Mouse (Mus musculus): ENCODE results near the gene Dpp9. TPM values are rescaled to one million over a fixed set of nuclear protein-coding genes. Genes with fewer than 3 reads are reported as not detected.

The Dpp9 gene
- polyA plus RNA-seq, 1 experiment from 2014 or later: 50.6 TPM

- WGBS: 90% methylated on average over 10 of the region's 10 CpGs
- H3K36me3 ChIP-seq (ENCODE audit: control insufficient read depth, insufficient read depth, low read length): peaks cover 26% of the 10 kb centered on the region
- H3K4me1 ChIP-seq (replicated peaks; ENCODE audit: control insufficient read depth, insufficient read depth, low read length): no peaks in the 10 kb centered on the region
- H3K4me2 ChIP-seq (ENCODE audit: low read depth, low read length, severe bottlenecking): no peak overlapping the region
- H3K27ac ChIP-seq (ENCODE audit: low read depth, low read length): no peak overlapping the region
- no peak overlapping the region for H3K4me3 ChIP-seq (ENCODE audit: low read depth, low read length)
- H3K9ac ChIP-seq (ENCODE audit: low read length): no peak overlapping the region
- DNase-seq (ENCODE audit: low spot score) (no peak), ATAC-seq (replicated peaks; ENCODE audit: low FRiP score) (no peak)
- no peaks in the 10 kb centered on the region for H3K27me3 ChIP-seq (ENCODE audit: control insufficient read depth, insufficient read depth, low read length)
- no peaks in the 10 kb centered on the region for H3K9me3 ChIP-seq (ENCODE audit: control insufficient read depth, low read length)
Observed at GRCm38 (mm10) chr17:56206276-56206884, 12.3 kb downstream of the Dpp9 start.

GRCm38 (mm10) chr17:56203729-56204128 lies 15.0 kb downstream of the Dpp9 start:
- Histone ChIP-seq H3K9ac (ENCODE audit: low read length) (no peak overlapping the region), H3K4me2 (ENCODE audit: low read depth, low read length, severe bottlenecking) (no peak overlapping the region), H3K4me1 (replicated peaks; ENCODE audit: control insufficient read depth, insufficient read depth, low read length) (no peaks in the 10 kb centered on the region), H3K9me3 (ENCODE audit: control insufficient read depth, low read length) (no peaks in the 10 kb centered on the region), H3K36me3 (ENCODE audit: control insufficient read depth, insufficient read depth, low read length) (peaks cover 19% of the 10 kb centered on the region), H3K27me3 (ENCODE audit: control insufficient read depth, insufficient read depth, low read length) (no peaks in the 10 kb centered on the region), H3K27ac (ENCODE audit: low read depth, low read length) (no peak overlapping the region), H3K4me3 (ENCODE audit: low read depth, low read length) (no peak overlapping the region)
- DNase-seq (ENCODE audit: low spot score) (no peak), ATAC-seq (replicated peaks; ENCODE audit: low FRiP score) (no peak)
- 64% methylated on average over 3 of the region's 3 CpGs for WGBS

DNA sequence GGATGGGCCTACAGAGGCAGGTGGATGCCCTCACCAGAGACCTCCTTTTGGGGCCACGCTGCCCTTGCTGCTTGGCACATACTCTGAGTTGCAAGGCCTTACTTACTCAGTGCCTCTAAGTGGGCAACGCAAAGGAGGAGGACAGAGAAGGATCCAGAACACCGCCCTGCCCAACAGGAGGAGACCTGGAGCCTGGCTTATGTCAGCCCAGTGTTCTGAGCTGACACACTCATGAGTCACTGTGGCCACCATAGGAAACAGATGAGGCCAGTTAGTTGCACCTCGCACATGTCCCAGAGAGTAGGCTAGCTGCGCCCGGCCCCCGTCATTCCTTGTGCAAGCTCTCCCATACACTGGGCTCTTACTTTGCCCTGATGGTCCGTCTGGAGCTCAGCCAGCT lies 16.2 kb downstream of the Dpp9 start:
- DNase-seq (ENCODE audit: low spot score) (no peak), ATAC-seq (replicated peaks; ENCODE audit: low FRiP score) (no peak)
- H3K4me2 ChIP-seq (ENCODE audit: low read depth, low read length, severe bottlenecking): no peak overlapping the region
- H3K9me3 ChIP-seq (ENCODE audit: control insufficient read depth, low read length): no peaks in the 10 kb centered on the region
- no peak overlapping the region for H3K9ac ChIP-seq (ENCODE audit: low read length)
- no peaks in the 10 kb centered on the region for H3K4me1 ChIP-seq (replicated peaks; ENCODE audit: control insufficient read depth, insufficient read depth, low read length)
- no peaks in the 10 kb centered on the region for H3K27me3 ChIP-seq (ENCODE audit: control insufficient read depth, insufficient read depth, low read length)
- no peak overlapping the region for H3K4me3 ChIP-seq (ENCODE audit: low read depth, low read length)
- peaks cover 21% of the 10 kb centered on the region for H3K36me3 ChIP-seq (ENCODE audit: control insufficient read depth, insufficient read depth, low read length)
- WGBS: 93% methylated on average over 8 of the region's 8 CpGs
- no peak overlapping the region for H3K27ac ChIP-seq (ENCODE audit: low read depth, low read length)

GRCm38 (mm10) chr17:56201642-56202041 lies 17.1 kb downstream of the Dpp9 start:
- H3K36me3 ChIP-seq (ENCODE audit: control insufficient read depth, insufficient read depth, low read length): peaks cover 27% of the 10 kb centered on the region
- no peaks in the 10 kb centered on the region; the same call in 1 of the 2 replicates for H3K9me3 ChIP-seq (ENCODE audit: control insufficient read depth, low read length)
- 75% methylated on average over 3 of the region's 3 CpGs for WGBS
- ATAC-seq (replicated peaks; ENCODE audit: low FRiP score) (no peak), DNase-seq (ENCODE audit: low spot score) (no peak)
- H3K9ac ChIP-seq (ENCODE audit: low read length): no peak overlapping the region
- H3K27me3 ChIP-seq (ENCODE audit: control insufficient read depth, insufficient read depth, low read length): no peaks in the 10 kb centered on the region
- no peak overlapping the region for H3K4me3 ChIP-seq (ENCODE audit: low read depth, low read length)
- no peak overlapping the region for H3K4me2 ChIP-seq (ENCODE audit: low read depth, low read length, severe bottlenecking)
- no peaks in the 10 kb centered on the region for H3K4me1 ChIP-seq (replicated peaks; ENCODE audit: control insufficient read depth, insufficient read depth, low read length)
- H3K27ac ChIP-seq (ENCODE audit: low read depth, low read length): no peak overlapping the region

- Histone ChIP-seq H3K9ac (ENCODE audit: low read length) (no peak overlapping the region), H3K4me1 (replicated peaks; ENCODE audit: control insufficient read depth, insufficient read depth, low read length) (no peaks in the 10 kb centered on the region), H3K4me2 (ENCODE audit: low read depth, low read length, severe bottlenecking) (no peak overlapping the region), H3K9me3 (ENCODE audit: control insufficient read depth, low read length) (no peaks in the 10 kb centered on the region; the same call in 1 of the 2 replicates), H3K36me3 (ENCODE audit: control insufficient read depth, insufficient read depth, low read length) (peaks cover 23% of the 10 kb centered on the region), H3K4me3 (ENCODE audit: low read depth, low read length) (no peak overlapping the region), H3K27me3 (ENCODE audit: control insufficient read depth, insufficient read depth, low read length) (no peaks in the 10 kb centered on the region), H3K27ac (ENCODE audit: low read depth, low read length) (no peak overlapping the region)
- no peak for DNase-seq (ENCODE audit: low spot score)
- ATAC-seq (replicated peaks; ENCODE audit: low FRiP score): no peak
- WGBS: 84% methylated on average over 9 of the region's 9 CpGs
Observed at GRCm38 (mm10) chr17:56200586-56200985, 18.1 kb downstream of the Dpp9 start.

GRCm38 (mm10) chr17:56196860-56197259 lies 21.8 kb downstream of the Dpp9 start:
- WGBS: 73% methylated on average over 2 of the region's 2 CpGs

DNA sequence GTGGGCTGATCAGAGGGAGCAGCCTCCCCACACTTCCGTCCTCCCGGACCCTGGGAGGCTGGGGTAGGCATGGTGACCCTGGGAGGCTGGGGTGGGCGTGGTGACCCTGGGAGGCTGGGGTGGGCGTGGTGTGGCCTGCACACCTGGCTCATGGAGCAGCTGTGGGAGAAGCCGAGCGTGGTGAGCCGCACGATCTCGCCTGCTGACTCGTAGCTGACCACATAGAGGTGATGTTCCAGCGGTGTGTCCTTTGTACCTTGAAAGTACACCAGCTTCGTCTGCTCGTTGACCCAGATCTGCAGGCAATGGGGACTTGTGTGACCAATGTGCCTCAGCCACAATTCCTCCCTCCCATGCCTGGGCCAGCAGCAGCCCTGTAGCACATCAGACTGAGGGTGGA lies 23.9 kb downstream of the Dpp9 start:
- H3K27ac ChIP-seq (ENCODE audit: low read depth, low read length): no peak overlapping the region
- no peak overlapping the region for H3K4me2 ChIP-seq (ENCODE audit: low read depth, low read length, severe bottlenecking)
- H3K9ac ChIP-seq (ENCODE audit: low read length): no peak overlapping the region
- H3K4me1 ChIP-seq (replicated peaks; ENCODE audit: control insufficient read depth, insufficient read depth, low read length): no peaks in the 10 kb centered on the region
- H3K9me3 ChIP-seq (ENCODE audit: control insufficient read depth, low read length): no peaks in the 10 kb centered on the region; the same call in 1 of the 2 replicates
- H3K27me3 ChIP-seq (ENCODE audit: control insufficient read depth, insufficient read depth, low read length): no peaks in the 10 kb centered on the region
- ATAC-seq (replicated peaks; ENCODE audit: low FRiP score): no peak
- peaks cover 13% of the 10 kb centered on the region for H3K36me3 ChIP-seq (ENCODE audit: control insufficient read depth, insufficient read depth, low read length)
- DNase-seq (ENCODE audit: low spot score): no peak
- 94% methylated on average over 13 of the region's 13 CpGs for WGBS
- H3K4me3 ChIP-seq (ENCODE audit: low read depth, low read length): no peak overlapping the region

More at GRCm38 (mm10) chr17:56196860-56197259, 21.8 kb downstream of the Dpp9 start:
- Histone ChIP-seq H3K9ac (ENCODE audit: low read length) (no peak overlapping the region), H3K9me3 (ENCODE audit: control insufficient read depth, low read length) (no peaks in the 10 kb centered on the region; the same call in 1 of the 2 replicates), H3K27ac (ENCODE audit: low read depth, low read length) (no peak overlapping the region), H3K36me3 (ENCODE audit: control insufficient read depth, insufficient read depth, low read length) (peaks cover 13% of the 10 kb centered on the region), H3K4me2 (ENCODE audit: low read depth, low read length, severe bottlenecking) (no peak overlapping the region), H3K4me1 (replicated peaks; ENCODE audit: control insufficient read depth, insufficient read depth, low read length) (no peaks in the 10 kb centered on the region), H3K4me3 (ENCODE audit: low read depth, low read length) (no peak overlapping the region), H3K27me3 (ENCODE audit: control insufficient read depth, insufficient read depth, low read length) (no peaks in the 10 kb centered on the region)
- DNase-seq (ENCODE audit: low spot score) (no peak), ATAC-seq (replicated peaks; ENCODE audit: low FRiP score) (no peak)

GRCm38 (mm10) chr17:56194357-56194756 lies 24.3 kb downstream of the Dpp9 start:
- H3K9me3 ChIP-seq (ENCODE audit: control insufficient read depth, low read length): no peaks in the 10 kb centered on the region; the same call in 1 of the 2 replicates
- 95% methylated on average over 12 of the region's 12 CpGs for WGBS
- H3K27me3 ChIP-seq (ENCODE audit: control insufficient read depth, insufficient read depth, low read length): no peaks in the 10 kb centered on the region
- H3K9ac ChIP-seq (ENCODE audit: low read length): no peak overlapping the region
- H3K4me2 ChIP-seq (ENCODE audit: low read depth, low read length, severe bottlenecking): no peak overlapping the region
- H3K27ac ChIP-seq (ENCODE audit: low read depth, low read length): no peak overlapping the region
- DNase-seq (ENCODE audit: low spot score) (no peak), ATAC-seq (replicated peaks; ENCODE audit: low FRiP score) (no peak)
- H3K4me1 ChIP-seq (replicated peaks; ENCODE audit: control insufficient read depth, insufficient read depth, low read length): no peaks in the 10 kb centered on the region
- peaks cover 13% of the 10 kb centered on the region for H3K36me3 ChIP-seq (ENCODE audit: control insufficient read depth, insufficient read depth, low read length)
- H3K4me3 ChIP-seq (ENCODE audit: low read depth, low read length): no peak overlapping the region

DNA sequence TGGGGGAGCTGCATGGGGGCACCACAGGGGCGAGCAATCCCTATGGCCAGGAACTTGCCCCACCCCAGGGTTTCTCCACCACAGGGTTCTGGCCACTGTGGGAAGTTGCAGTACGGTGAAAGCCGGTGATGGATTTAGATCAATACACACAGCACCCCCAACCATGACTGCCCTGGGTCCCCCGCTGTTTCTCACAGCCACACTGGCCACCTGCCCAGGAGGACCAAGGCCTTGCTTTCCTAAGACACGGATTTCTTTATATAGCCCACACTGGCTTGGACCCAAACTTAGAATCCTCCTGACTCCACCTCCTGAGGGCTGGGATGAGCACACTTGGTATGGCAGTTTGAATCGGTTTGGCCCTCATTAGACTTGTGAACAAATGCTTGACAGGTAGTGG lies 27.4 kb downstream of the Dpp9 start:
- Histone ChIP-seq H3K4me1 (replicated peaks; ENCODE audit: control insufficient read depth, insufficient read depth, low read length) (no peaks in the 10 kb centered on the region), H3K4me2 (ENCODE audit: low read depth, low read length, severe bottlenecking) (no peak overlapping the region), H3K4me3 (ENCODE audit: low read depth, low read length) (no peak overlapping the region), H3K36me3 (ENCODE audit: control insufficient read depth, insufficient read depth, low read length) (peaks cover 6% of the 10 kb centered on the region; the same call in 1 of the 2 replicates), H3K9me3 (ENCODE audit: control insufficient read depth, low read length) (no peaks in the 10 kb centered on the region), H3K27me3 (ENCODE audit: control insufficient read depth, insufficient read depth, low read length) (no peaks in the 10 kb centered on the region), H3K9ac (ENCODE audit: low read length) (no peak overlapping the region), H3K27ac (ENCODE audit: low read depth, low read length) (no peak overlapping the region)
- WGBS: 91% methylated on average over 6 of the region's 6 CpGs
- DNase-seq (ENCODE audit: low spot score) (no peak), ATAC-seq (replicated peaks; ENCODE audit: low FRiP score) (no peak)
